Mouse (Mus musculus) erythroid progenitor cell, adult 5-6 weeks (primary cell): ENCODE results near the gene Olfr1358. TPM values are rescaled to one million over a fixed set of nuclear protein-coding genes. Genes with fewer than 3 reads are reported as not detected.
A peak's percentile ranks its signal among the peaks of the same experiment; 100 is the strongest.
"Not testable (repeated sequence)": the region's sequence is repeated elsewhere in the genome, so short reads cannot be mapped to it uniquely, and the experiment has no call there.

ENCODE experiments used
- ATAC-seq: replicated peaks from 2 replicates; pipeline ENCODE4 v1.8.0; 2016; ENCODE audit warnings: moderate number of reproducible peaks, mild to moderate bottlenecking, moderate TSS enrichment, inconsistent platforms; ENCODE audit not compliant: poor library complexity, low FRiP score, severe bottlenecking
- total RNA-seq, 2 experiments: library from RNA; stranded (forward) in 1 of 2; stranded (reverse) in 1 of 2; fragments of 150-400 nt in 1 of 2; fragments of 186-747, 209-891 nt in 1 of 2; gene quantifications; 2 replicates each; pipeline versions ENCODE4 v1.2.3 to v1.2.4; 2015 to 2017; ENCODE audit warnings: low replicate concordance in 2 of 2

The Olfr1358 gene
- total RNA-seq (2015; ENCODE audit: low replicate concordance): not detected in 2 replicates
- total RNA-seq (2017; ENCODE audit: low replicate concordance): not detected in 2 replicates

DNA sequence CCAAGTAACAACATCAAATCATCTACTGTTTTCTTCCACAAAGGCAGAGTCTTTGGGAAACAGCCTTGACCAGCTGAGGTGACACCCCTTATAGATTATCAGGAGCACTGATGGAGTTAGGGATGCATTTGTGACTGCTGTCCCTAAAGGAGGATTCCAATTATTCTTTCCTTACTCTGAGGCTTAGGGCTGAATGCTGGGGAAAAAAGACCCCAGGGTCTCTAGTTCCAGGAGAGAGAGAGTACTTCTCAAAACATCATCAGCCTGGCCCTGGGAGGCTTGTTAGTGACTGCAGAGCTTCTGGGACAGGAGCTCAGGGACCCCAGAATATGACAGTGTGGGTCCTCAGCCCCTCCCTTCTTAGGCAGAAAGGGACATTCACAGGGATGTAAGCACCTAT lies at the start of gene Olfr1358:
TSS of gene Olfr1358 (plus strand) at position 301 of the 400 bp plus-strand sequence.
- ATAC-seq: no peak

DNA sequence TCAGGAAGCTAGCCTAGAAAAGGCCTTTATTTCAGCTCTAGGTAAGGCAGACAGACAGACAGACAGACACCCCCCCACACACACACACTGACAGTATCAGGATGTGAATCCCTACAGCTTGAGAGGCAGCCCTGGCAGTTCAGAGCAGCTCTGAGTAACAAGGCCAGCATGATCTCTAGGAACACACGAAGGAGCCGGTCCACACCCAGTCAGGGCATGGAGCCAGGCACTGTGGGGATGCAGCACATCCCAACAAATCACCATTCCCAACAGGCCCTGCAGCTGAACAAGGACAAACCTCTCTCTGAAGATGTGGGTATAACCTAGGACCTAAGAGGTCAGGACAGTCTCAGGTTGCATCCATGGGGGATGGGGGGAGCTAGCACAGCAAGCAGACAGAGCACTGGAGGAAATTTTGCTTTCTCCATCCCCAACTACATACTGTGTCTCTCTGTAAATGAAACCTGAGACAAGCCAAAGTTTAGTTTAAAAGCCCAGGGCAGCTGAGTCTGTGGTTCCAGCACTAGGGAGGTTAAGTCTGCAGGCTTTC lies 49.4 kb upstream of the Olfr1358 start:
- no peak for ATAC-seq

- ATAC-seq: no peak
Observed at GRCm38 (mm10) chr10:78470582-78471313, 46.5 kb upstream of the Olfr1358 start.

DNA sequence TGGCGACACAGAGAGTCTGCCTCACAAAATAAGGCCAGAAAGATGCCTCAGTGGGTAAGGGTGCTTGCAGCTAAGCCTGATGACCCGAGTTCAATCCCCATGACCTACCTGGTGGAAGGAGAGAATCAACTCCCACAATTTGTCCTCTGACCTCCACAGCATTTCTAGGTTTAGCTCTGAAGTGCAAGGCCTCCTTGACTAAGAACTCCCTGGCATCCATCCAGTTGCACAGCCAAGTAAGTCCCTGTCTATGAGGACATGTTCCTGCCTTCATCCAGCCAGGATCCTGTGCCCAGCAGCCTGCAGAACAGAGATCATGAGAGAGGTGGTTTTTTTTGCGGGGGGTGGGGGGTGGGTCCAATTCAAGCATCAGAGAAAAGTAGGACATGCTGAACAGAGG lies 45.2 kb upstream of the Olfr1358 start:
- no peak for ATAC-seq

GRCm38 (mm10) chr10:78473434-78473833 lies 43.8 kb upstream of the Olfr1358 start:
- no peak for ATAC-seq

GRCm38 (mm10) chr10:78474759-78475158 lies 42.5 kb upstream of the Olfr1358 start:
- no peak for ATAC-seq

DNA sequence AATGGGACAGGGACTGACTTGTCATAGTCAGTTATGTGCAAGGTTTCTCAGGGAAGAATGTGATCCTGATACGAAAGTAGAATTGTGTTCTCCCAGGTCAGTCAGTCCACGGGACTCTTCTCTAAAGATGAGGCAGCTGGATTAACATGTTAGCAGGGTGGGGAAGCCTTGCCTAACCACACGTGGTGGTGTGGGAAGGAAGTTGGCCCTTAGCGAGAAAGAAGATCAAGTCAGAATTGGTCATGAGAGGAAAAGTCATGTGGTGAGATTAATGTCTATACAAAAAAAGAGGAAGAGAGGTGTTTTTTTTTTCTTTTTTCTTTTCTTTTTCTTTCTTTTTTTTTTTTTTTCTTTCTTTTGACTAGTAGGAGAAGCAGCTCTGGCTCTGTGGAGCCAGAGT lies 40.4 kb upstream of the Olfr1358 start:
- ATAC-seq: no peak

DNA sequence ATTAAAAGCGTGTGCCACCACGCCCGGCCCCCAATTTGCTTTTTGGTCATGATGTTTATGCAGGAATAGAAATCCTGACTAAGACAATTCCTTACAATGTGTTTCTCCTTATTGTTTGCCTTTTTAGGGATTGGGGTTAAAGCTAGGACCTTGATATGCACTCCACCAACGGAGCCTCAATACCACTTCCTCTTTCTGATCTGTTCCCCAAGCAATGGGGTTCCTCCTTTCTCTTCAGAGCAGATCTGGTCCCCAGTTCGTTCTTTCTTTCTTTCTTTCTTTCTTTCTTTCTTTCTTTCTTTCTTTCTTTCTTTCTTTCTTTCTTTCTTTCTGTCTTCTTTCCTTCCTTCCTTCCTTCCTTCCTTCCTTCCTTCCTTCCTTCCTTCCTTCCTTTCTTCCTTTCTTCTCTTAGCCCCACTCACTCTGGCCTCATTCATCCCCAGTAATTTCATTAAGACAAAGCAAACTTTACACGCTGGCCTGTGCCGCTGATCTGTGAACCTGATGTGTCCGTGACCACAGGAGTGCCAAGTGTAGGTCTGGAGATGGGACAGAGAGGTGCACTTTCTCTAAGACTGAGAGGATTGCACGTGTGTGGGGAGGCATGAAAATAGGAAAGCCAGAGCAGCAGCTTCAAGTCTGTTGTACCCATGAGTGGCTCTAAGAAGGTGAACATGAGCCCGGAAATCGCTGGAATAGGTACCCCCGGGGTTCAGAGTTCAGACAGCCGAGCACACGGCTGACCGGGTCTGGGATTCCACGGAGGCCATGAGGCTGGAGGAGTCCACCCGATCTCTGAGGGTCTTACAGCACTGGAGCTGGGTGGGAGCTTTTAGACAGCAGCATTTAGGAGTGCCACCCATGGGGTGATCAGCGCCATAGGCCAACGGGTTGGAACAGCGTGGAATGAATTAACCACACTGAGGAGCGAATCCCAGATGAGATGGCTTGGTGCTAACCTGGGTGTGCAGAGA lies 36.0 kb upstream of the Olfr1358 start:
- no peak for ATAC-seq

- ATAC-seq: peak; percentile 70
Observed at GRCm38 (mm10) chr10:78481928-78482499, 35.2 kb upstream of the Olfr1358 start.

GRCm38 (mm10) chr10:78485369-78485768 lies 31.9 kb upstream of the Olfr1358 start:
- ATAC-seq: not testable (repeated sequence)

DNA sequence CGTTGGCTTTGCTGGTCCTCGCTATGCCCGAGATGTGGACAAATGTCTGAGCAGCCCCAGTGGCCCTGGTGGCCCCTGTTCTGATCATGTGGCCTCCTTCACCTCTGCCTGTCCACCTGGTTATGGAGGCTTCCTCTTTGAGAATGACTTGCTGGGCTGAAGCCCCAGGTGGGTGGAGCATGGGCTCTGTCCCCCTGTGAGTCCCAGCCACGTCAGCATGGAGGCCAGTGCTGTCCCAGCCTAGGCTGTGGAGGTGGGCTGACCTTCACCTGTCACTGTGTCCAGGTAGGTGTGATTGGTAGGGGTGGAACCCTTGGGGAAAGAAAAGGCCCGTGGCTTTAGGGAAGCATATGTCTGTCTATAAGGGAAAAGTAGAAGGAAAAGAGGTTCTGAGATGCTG lies 30.4 kb upstream of the Olfr1358 start:
- no peak for ATAC-seq

DNA sequence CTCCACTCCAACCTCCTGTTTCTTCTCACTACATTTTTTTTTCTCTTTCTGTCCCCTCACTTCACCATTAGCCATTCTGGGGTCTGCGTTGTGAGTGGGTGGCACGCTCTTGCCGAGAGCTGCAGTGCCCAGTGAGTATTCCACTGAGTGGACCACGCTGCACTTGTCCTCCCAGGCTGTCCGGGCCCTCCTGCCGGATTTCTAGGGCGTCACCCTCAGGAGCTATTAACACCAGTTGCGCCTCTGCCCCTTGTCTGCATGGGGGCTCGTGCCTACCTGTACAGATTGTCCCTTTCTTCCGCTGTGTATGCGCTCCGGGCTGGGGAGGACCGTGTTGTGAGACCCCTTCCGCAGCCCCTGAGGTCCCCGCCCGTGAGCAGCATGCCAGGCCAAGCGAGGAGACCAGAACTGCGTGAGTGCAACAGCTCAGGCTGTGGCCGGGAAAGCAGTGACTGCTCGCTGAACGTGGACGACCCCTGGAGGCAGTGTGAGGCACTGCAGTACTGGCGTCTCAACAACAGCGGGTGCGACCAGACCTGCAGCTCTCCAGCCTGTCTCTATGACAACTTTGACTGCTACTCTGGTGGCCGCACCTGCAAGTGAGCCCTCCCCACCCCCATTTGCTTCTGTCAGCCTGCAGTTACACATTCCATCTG lies 29.7 kb upstream of the Olfr1358 start:
- ATAC-seq: peak; percentile 66; the same call in 1 of the 2 replicates

DNA sequence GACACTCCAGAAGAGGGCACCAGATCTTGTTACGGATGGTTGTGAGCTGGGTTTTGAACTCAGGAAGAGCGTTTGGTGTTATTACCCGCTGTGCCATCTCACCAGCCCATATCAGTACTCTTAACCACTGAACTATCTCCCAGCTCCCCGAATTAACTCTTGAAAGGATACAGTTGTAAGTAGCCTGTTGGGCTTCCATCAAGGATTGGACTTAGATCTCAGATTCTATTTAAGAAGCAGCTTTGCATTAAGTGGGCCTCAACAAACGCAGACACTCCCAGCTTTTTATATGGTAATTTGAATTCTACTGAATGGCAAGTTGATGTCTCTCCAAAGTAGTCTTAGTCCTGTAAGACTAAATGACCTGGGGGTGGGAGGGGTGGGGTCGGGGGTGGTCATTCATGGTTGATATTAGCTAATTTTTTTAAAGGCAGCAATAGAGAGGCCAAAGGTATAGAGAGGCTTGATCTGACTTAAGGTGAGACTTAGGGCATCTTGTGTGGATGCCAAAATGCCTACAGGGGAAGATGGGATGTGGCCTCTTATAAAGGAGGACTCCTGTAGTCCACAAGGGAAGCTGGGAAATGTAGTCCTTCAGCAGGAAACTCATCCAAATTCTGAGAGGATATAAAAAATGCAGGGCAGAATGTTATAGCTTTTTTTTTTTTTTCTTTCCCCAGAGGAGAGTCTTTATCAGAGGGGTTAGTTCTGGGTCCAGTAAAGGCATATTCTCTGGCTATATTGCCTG lies 14.1 kb upstream of the Olfr1358 start:
- ATAC-seq: no peak

- ATAC-seq: peak; percentile 39; the same call in 1 of the 2 replicates
Observed at GRCm38 (mm10) chr10:78519792-78520191, 2.6 kb downstream of the Olfr1358 start.

DNA sequence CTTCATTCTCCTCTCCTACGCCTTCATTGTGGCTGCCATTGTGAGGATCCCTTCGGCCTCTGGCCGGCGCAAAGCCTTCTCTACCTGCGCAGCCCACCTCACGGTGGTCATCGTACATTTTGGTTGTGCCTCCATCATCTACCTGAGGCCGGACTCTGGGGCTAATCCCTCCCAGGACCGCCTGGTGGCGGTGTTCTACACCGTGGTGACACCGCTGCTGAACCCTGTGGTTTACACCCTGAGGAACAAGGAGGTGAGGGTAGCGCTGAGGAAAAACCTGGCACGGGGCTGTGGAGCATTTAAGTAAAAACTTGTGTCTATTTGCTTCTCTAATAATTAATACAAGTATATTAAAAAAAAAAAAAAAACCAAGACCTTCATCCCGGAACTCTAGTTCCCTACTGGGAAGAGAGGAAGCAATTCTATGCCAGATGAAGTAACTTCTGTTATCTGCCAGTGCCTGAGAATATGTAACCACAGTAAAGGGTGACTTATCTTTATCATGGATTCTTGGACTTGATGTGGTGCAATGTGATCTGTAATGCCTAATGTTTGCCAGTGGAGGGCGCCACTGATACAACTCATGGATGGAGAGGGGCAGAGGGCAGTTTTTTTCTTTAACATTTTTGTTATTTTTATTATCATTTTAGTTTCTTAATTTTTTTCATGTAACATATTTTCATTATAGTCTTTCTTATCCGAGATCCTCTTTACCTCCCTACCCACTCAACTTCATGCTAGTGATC lies 3.2 kb downstream of the Olfr1358 start:
- ATAC-seq: peak; percentile 10; the same call in 1 of the 2 replicates

GRCm38 (mm10) chr10:78525071-78525470 lies 7.8 kb downstream of the Olfr1358 start:
- ATAC-seq: not testable (repeated sequence)

DNA sequence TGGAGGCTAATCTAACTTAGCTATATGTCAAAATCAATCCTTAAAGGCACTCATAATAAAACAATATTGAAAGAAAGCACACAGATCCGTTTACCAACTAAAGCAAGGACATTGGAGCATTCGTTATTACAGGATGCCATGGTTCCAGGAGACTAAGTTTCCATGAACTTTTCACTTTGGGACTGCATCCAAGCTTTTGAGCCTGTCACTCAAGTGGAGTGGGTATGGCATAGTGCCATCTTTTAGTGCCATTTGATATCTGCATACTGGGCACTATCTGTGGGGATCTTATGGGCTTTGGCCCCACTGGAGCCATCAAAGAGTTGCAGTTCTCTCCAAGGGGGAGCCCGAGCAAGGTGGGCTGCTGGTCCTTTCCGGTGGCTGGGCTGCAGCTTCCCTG lies 8.3 kb downstream of the Olfr1358 start:
- no peak for ATAC-seq

- ATAC-seq: no peak
Observed at GRCm38 (mm10) chr10:78540943-78541342, 23.7 kb downstream of the Olfr1358 start.
